Mouse (Mus musculus) lung, adult 2 months (tissue): ENCODE measurements around the gene Npff. TPM values are rescaled to one million over a fixed set of nuclear protein-coding genes. Genes with fewer than 3 reads are reported as not detected.

Experiments used
- DNase-seq: peaks from one replicate; pipeline ENCODE4 v3.0.0; 2022
- H3K4me1 ChIP-seq: fragments of 200-500 bp; 2 replicates; pipeline ENCODE4 v1.6.1; 2011; ENCODE audit warnings: low read length; ENCODE audit not compliant: control insufficient read depth, insufficient read depth
- H3K4me3 ChIP-seq: fragments of 200-500 bp; replicated peaks from 2 replicates; pipeline ENCODE3; 2011; ENCODE audit warnings: low read depth, mild to moderate bottlenecking, control low read depth, low read length; ENCODE audit errors: extremely low read depth
- CTCF ChIP-seq: fragments of 200-500 bp; IDR thresholded peaks from 2 replicates; pipeline ENCODE4 v1.5.1; 2011; ENCODE audit warnings: mild to moderate bottlenecking, low read length, control low read depth; ENCODE audit not compliant: insufficient read depth
- POLR2A ChIP-seq: fragments of 200-500 bp; IDR thresholded peaks from 2 replicates; pipeline ENCODE4 v1.6.1; 2011; ENCODE audit warnings: low read depth, mild to moderate bottlenecking, control low read depth, low read length, borderline replicate concordance; ENCODE audit errors: extremely low read depth
- WGBS: fragments of 180-500 bp; shearing (Covaris S2); methylation state at CpG from one replicate; pipeline ENCODE4 v1.1.7; 2018; 5-methylcytosine and 5-hydroxymethylcytosine counted together
- polyA plus RNA-seq: library from polyadenylated mRNA; depleted of rRNA; stranded (reverse); fragments of >200 nt; gene quantifications from 2 replicates; pipeline ENCODE4 v1.2.3, GENCODE M21; 2012

Npff gene
- polyA plus RNA-seq, 1 experiment: 11.0 TPM

GRCm38 (mm10) chr15:102506464-102506830 lies 18.3 kb downstream of the Npff start:
- H3K4me1 ChIP-seq: no peaks in the 10 kb centered on the region
- no peak overlapping the region for H3K4me3 ChIP-seq
- no peak for TF ChIP-seq POLR2A
- TF ChIP-seq CTCF: no peak
- DNase-seq: no peak
- 9% methylated on average over 2 of the region's 2 CpGs for WGBS

- DNase-seq: no peak
- H3K4me3 ChIP-seq: no peak overlapping the region
- H3K4me1 ChIP-seq: no peaks in the 10 kb centered on the region
- no peak for TF ChIP-seq CTCF
- no peak for TF ChIP-seq POLR2A
- 48% methylated on average over 9 of the region's 9 CpGs for WGBS
Measured at GRCm38 (mm10) chr15:102505770-102506463, 18.8 kb downstream of the Npff start.

GRCm38 (mm10) chr15:102505073-102505769 lies 19.5 kb downstream of the Npff start:
- WGBS: 55% methylated on average over 12 of the region's 12 CpGs
- TF ChIP-seq POLR2A (no peak), CTCF (no peak)

GRCm38 (mm10) chr15:102503924-102504782 lies 20.6 kb downstream of the Npff start:
- no peak for TF ChIP-seq POLR2A
- TF ChIP-seq CTCF: no peak
- no peaks in the 10 kb centered on the region for H3K4me1 ChIP-seq
- DNase-seq: no peak
- WGBS: 82% methylated on average over 9 of the region's 9 CpGs
- H3K4me3 ChIP-seq: no peak overlapping the region

More at GRCm38 (mm10) chr15:102505073-102505769, 19.5 kb downstream of the Npff start:
- H3K4me1 ChIP-seq: no peaks in the 10 kb centered on the region
- no peak for DNase-seq
- H3K4me3 ChIP-seq: no peak overlapping the region

GRCm38 (mm10) chr15:102503447-102503846 lies 21.3 kb downstream of the Npff start, which contains the start of gene Gm10337:
Gm10337 (plus strand) TSS chr15:102503722.
- DNase-seq: no peak
- Histone ChIP-seq H3K4me1 (no peaks in the 10 kb centered on the region), H3K4me3 (no peak within 1 kb of the TSS)
- WGBS: 94% methylated on average over 1 of the region's 1 CpGs
- TF ChIP-seq POLR2A (no peak), CTCF (no peak)

GRCm38 (mm10) chr15:102502254-102502840 lies 22.4 kb downstream of the Npff start:
- H3K4me3 ChIP-seq: no peak overlapping the region
- DNase-seq: no peak
- TF ChIP-seq POLR2A: no peak
- no peak for TF ChIP-seq CTCF
- WGBS: 72% methylated on average over 9 of the region's 9 CpGs
- H3K4me1 ChIP-seq: no peaks in the 10 kb centered on the region

GRCm38 (mm10) chr15:102501084-102501814 lies 23.5 kb downstream of the Npff start:
- Histone ChIP-seq H3K4me3 (no peak overlapping the region), H3K4me1 (no peaks in the 10 kb centered on the region)
- 81% methylated on average over 19 of the region's 19 CpGs for WGBS
- DNase-seq: no peak
- no peak for TF ChIP-seq POLR2A
- TF ChIP-seq CTCF: no peak

GRCm38 (mm10) chr15:102500479-102500878 lies 24.3 kb downstream of the Npff start:
- no peak for TF ChIP-seq CTCF
- TF ChIP-seq POLR2A: no peak
- WGBS: 87% methylated on average over 5 of the region's 5 CpGs
- Histone ChIP-seq H3K4me3 (no peak overlapping the region), H3K4me1 (no peaks in the 10 kb centered on the region)
- DNase-seq: no peak

GRCm38 (mm10) chr15:102499851-102500250 lies 24.9 kb downstream of the Npff start:
- WGBS: 84% methylated on average over 6 of the region's 6 CpGs
- no peak for TF ChIP-seq CTCF
- no peak for TF ChIP-seq POLR2A
- DNase-seq: no peak
- Histone ChIP-seq H3K4me3 (no peak overlapping the region), H3K4me1 (no peaks in the 10 kb centered on the region)
